Mouse (Mus musculus) heart, adult 18-20 months (tissue): ENCODE measurements around the gene Asrgl1. TPM values are rescaled to one million over a fixed set of nuclear protein-coding genes. Genes with fewer than 3 reads are reported as not detected.
"Not testable (repeated sequence)": the region's sequence is repeated elsewhere in the genome, so short reads cannot be mapped to it uniquely, and the experiment has no call there.

Experiments
- DNase-seq, 2 experiments: peaks; one replicate each; pipeline ENCODE4 v3.0.0; 2021 to 2022; ENCODE audit warnings: mixed read lengths in 1 of 2
- long read RNA-seq, 2 experiments: library from polyadenylated mRNA; stranded (forward); transcript quantifications; one replicate each; pipeline ENCODE4 v2.0.0; 2021
- total RNA-seq, 2 experiments: library from RNA; stranded (reverse); gene quantifications; 2 replicates each; pipeline ENCODE4 v1.2.3; 2021

Gene Asrgl1
- 10 to 100 TPM; 33.8 to 36.0 TPM for total RNA-seq
- long read RNA-seq, experiment 1, full-length matches to known transcripts = 52 of 119 reads
- long read RNA-seq, experiment 1, partial matches to known transcripts = 58 of 119 reads
- long read RNA-seq, experiment 1, other reads (novel, unspliced or antisense) = 9 of 119 reads
- long read RNA-seq, experiment 2, full-length matches to known transcripts = 28 of 79 reads
- long read RNA-seq, experiment 2, partial matches to known transcripts = 50 of 79 reads
- long read RNA-seq, experiment 2, other reads (novel, unspliced or antisense) = 1 of 79 reads

DNA sequence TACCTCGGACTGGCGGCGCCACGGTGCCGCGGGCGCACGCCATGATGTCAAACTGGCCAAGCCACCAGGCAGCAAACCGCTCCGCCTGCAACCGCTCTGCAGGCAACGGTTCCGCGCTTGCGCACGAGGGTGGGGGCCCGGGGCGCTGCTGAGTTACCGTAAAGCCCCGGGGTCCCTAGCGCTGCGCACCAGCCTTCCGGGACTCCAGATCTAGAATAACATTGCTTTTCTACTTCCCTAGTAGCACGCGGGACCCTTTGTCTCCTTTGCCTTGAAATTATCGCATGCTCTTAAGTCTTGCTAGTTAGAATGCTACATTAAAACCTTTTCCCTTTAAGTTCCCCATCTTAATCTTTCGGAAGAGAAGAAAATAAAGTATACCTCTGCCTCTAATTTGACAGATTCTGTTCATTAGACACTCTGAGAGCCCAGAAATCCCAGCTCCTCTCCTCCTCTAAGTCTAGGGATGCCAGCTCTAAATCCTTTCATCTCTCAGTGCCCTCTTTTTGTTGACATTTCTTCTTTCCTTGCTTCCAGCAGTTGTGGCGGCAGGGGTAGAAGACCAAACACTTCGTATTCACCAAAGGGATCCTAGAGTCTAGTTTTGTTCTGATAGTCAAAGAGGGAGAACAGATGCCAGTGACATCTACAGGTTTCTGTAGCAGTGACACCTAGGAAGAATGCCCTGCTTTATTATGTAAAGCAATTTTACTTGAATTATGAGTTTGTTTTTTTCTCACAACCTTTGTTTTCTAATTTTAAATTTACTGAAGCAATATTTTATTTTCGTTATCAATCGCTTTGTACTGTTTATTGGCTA is at the start of gene Asrgl1:
Gene Asrgl1 (minus strand): TSS at position 125 of the 820 bp plus-strand sequence.
- DNase-seq = peak; percentile 91 to 93

DNA sequence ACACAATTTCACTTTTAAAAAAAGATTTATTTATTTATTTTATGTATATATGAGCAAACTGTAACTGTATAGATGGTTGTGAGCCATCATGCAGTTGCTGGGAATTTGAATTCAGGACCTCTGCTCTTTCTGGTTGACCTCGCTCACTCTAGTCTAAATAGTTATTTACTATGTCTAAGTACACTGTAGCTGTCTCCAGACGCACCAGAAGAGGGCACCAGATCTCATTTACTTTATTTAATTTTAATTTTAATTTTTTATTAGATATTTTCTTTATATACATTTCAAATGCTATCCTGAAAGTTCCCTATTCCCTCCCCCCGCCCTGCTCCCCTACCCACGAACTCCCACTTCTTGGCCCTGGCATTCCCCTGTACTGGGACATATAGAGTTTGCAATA is 10.8 kb upstream of the Asrgl1 start:
- no peak for DNase-seq

DNA sequence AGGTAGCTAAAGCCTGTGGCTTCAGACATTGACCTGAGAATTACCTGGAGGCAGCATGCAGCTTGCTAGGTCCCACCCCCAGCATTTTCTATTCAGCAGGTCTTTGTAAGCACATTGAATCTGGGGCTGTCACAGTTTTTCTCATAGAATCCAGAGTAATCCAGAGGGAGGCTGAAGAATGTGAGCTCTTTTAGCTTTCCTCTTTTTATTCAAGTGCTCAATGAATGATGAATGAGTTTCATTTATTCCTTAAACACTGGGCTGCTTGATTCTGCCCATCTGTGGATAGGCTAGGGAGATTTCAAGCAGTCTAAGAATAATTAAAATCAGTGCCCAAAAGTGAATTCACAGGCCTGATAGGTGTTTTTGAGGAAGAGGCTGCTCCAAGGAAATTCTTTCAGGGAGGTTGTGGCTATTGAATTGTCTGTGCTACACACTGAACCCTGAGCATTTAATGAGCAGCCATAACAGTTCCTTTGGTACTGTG is 8.2 kb upstream of the Asrgl1 start:
- no peak for DNase-seq

DNA sequence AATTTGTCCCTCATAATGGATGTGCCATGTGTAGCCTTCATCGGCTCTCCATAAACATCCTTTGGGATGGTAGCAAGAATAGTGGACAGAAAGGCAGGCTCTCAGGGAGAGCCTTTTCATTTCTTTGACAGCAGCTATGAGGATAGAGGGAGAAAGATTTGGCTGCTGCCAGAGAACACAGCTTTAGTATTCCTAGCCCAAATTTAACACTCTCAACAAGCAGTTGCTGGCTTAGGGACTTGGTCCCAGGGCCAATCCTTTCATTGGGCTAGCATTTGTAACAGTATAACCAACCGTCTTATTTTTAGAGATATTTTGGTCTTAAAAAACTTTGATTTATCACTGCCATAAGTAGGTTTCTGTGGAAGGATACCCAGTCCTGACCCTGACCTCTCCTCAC is 7.8 kb upstream of the Asrgl1 start:
- DNase-seq = no peak

DNA sequence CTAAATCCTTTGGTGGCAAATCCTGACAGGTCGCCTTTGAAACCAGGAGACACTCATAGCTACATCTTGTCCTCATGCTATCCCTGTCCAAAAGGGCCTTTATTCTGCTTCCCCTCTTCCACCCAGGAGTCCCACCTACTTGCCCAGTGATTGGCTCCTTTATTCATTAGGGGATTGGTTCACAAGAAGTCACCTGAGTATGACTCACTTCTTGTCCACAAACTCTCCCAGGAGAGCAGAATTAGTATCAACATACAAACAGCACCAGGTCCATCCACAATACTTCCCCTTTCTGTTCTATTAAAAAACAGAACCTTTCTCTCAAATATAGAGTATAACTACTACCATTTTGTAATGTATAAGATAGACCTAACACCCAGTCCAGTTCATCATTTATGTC is 4.9 kb upstream of the Asrgl1 start:
- DNase-seq = not testable (repeated sequence)

DNA sequence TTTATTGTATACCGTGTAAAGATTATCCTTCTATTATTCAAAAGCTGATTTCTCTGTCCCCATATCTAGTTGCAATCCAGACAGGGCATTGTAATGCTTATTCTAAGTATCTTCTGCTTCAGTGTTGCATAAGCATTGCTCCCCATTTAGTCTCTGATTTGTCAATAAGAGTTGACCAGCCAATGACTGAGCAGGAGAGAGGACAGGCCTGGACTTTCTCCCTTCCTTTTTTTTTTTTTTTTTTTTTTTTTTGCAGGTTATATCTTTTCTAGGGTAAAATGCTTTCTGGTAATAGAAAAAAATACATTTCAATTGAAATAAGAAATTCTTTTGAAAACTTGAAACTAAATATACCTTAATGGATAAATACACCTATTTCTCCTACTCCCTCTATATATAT is 1.7 kb upstream of the Asrgl1 start:
- no peak for DNase-seq

DNA sequence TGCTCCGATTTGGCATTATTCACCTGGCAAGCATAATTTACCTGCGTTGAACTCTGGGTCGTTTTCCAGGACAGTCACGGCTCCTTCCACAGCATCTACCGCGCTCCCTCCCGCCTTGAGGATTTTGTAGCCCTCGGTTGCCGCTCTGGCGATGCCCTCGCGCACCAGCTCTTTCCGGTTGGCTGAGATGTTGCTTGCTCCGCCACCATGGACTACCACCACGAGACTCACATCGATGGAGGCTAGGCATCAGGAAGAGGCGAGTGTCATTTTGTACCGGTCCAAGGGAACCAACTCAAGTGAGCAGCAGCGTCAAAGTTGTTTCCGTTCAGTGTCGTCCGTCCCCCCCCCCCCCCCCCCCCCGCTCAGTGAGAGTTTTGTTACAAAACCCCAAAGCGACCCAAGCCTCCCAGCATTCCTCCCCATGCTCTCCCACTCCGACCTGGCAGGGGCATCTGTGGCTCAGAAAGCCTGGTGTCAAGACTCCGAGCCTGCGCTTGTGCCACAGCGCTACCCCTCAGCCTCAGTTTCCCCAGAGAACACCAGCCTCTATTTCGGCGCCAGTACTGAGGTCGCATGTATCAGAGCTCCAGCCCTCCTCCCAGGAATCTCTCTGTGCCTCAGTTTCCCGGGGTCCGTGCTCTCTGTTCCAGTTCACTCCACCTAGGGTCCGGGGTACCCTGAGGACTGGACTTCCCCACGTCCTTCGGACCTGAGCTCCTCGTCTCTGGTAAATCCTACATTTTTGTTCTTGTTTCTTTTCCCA is 507 bp downstream of the Asrgl1 start:
- DNase-seq = peak in 1 of 2 experiments; percentile 51

DNA sequence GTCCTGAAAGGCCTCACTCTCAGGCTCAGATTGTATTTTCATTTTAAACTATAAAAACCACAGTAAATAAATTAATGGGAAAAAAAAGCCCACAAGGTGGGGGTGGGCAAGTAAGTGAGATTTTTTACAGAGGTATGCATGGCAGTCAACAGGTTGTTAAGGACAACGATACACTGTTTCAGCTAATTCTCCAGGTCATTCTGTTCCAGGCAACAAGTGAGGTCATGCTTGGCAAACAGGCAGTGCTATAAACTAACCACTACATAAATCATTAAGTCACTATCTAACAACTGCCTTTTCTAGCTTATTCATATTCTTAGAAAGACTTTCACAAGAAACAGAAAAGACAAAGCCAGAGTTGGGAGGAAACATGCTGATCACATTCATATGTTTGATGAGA is 5.4 kb downstream of the Asrgl1 start:
- no peak for DNase-seq

DNA sequence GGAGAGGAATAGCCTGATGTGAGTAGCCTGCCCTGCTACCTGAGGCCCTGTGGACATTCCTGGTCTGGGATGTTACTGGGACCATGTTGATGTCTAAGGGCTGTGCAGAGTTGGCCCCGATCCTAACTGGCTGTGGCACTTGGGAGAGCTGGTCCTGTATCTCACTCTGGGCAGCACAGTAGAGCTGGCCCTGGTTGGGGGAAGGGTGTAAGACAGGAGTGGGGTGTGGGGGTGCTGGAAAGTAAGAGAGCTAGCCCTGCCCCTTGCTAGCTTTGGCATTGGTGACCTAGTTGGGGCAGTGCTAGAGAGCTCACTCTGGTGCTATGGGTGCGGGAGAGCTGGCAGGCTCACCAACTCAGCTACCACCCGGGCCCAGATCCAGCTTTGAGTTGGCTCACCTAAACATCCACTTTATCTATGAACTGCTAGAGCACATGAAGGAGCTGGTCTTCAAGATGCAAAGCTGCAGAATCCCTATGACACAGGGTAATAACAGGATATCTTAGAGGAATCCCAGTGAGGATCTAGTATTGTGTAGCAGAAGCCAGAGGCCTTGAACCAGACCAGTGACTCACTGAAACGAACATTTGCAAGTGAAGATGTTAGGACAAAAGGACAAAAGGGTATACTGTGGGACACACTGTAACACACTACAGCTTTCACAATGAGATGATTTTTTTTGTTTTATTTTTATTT is 6.8 kb downstream of the Asrgl1 start:
- no peak for DNase-seq

DNA sequence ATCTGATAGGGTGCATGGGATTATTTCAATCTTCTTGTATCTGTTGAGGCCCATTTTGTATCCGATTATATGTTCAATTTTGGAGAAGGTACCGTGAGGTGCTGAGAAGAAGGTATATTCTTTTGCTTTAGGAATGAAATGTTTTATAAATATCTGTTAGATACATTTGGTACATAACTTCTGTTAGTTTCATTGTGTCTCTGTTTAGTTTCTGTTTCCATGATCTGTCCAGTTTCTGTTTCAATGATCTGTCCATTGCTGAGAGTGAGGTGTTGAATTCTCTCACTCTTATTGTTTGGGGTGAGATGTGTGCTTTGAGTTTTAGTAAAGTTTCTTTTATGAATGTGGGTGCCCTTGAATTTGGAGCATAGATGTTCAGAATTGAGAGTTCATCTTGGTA is 11.4 kb downstream of the Asrgl1 start:
- DNase-seq = not testable (repeated sequence)

DNA sequence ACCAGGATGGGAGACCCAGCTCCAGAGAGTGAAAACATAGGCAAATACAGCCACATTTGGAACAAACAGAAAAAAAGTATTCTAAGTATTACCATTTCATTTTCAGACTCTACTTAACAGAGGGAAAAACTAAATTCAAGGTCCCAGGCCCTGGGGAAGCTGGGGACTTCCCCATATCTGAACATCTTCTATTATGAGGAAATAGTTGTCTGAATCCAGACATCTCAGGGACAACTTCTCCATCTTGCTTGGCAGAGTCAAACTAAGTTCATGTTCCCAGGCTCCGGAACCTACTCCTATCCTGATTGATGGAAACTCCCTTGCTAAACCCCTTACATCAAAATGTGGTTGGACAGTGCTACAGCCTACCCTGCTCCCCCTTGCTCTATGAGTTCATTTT is 13.0 kb downstream of the Asrgl1 start:
- no peak for DNase-seq

DNA sequence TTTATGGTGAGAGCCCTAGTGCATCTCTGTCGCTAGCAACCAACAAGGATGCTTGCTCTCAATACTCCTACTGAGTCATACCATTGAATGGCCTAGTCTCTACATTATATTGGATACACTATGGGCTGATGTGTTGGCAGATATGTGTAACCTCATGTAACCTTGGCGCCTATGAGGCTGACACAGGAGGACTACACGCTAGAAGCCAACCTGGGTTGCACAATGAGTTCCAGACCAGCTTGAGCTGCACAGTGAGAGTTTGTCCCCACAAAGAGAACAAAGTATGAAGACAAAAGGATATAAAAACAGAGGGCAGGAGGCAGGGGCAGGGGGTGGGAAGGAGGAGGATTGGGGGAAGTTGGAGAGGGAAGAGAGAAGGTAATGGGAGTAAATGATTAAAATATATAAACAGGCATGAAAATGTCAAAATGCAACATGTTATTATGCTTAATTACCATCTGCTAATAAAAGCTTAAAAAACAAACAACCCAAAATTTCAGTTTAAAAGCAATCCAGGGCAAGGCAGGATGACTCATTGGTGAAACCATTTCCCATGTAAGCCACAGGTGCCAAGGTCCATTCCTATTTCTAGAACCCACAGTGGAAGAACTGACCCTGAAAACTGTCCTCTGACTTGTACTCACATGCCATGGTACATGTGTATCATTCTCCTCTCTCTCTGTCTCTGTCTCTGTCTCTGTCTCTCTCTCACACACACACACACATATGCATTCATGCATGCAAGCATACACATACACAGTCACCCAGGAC is 15.6 kb downstream of the Asrgl1 start:
- DNase-seq = no peak

DNA sequence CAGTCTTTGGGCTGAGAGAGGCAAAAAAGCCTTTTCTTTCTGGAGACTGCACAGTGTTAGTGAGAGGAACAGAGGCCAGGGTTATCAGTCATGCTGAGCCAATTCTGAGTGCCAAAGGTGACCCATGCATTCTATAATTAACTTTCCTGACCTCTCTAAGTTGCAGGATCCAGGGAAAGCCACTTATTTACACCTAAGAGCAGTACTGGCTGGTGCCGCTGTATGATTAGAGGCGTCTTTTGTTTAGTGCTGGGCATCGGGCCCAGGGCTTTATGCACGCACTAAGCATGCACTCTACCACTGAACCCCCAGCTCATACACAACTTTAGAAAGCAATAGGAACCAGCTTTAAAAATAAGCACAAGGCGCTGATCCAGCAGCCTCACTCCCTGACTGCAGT is 18.2 kb downstream of the Asrgl1 start:
- peak; percentile 29 to 50 for DNase-seq

DNA sequence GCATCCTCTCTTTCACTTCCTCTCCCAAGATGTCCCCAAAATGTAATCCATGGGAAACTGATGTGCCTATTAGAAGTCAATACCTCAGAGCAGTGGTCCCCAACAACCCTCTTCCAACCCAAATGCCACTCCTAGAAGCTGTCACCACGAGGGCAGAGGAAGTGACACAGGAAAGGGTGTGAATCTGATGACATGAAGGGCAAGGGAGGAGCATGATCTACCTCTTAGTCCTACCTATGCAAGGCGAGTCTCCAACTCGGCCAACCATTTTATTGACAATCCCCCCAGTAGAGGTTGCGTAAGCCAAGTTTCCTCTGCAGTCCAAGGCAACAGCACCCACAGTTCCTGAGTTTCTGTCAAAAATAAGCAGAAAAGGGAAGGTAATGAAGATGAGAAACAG is 19.2 kb downstream of the Asrgl1 start:
- DNase-seq = no peak

DNA sequence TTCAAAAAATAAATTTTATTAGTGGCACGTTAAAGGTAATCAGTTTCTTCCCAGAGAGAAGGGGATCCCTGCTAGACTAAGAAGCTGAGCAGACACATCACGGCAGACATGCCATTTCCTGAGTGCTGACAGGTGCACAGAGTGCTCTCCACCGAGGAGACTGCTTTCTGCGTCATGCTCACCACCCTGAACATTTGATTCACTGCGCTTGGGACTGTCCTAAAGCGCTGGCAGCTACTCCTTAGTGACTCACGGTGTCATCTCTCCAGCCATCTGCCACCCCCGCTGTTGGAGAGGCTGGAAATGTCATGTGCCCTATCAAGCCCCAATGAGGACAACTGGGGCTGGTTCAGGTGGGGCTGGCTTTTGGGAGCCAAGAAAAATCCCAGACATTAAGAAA is 23.4 kb downstream of the Asrgl1 start:
- DNase-seq = no peak

DNA sequence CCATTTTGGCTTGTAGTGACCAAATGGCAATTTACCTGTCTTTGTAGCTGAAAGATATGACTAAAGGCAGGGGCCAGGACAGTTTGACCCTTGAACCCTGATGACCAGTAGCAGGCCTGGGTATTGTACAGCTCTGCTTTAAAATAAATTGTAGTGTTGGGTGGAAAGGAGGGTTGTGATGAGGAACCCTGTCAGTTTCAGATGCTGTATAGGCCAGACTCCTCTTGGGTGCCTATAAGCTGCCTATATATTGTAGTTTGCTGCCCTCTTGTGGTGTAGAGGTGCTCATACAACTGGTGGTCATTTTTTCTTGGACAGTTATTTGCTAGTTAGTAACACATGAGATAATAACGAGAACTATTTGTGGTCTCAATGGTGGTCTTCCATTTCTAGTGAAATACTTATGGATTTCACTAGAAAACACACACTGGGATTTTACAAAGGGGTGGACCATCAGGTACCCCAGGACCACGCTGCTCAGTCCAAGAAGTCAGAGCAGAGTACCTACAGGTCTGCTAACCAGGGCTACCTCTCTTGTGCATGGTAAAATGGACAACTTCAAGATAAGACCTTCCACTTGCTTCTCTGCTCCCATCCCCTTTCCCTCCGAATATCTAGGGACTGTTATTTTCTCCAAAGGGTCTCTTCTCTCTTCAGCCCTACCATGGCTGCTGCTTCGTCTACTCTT is 25.1 kb downstream of the Asrgl1 start:
- DNase-seq = peak; percentile 71 to 77

DNA sequence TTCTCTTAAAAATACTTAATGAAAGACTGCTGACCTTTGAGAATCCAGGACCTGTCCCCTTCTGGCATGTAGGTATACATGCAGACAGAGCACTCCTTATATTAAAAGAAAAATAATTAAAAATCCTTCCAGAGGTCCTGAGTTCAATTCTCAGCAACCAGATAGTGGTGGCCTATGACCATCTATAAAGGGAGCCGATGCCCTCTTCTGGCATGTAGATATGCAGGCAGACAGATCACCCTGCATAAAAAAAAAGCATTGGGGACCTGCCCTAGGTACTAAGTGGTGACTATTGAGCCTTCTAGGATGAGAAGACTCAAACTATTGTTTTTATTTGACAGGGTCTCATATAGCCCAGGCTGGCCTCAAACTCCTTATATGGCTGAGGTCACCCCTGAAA is 26.9 kb downstream of the Asrgl1 start:
- no peak for DNase-seq

DNA sequence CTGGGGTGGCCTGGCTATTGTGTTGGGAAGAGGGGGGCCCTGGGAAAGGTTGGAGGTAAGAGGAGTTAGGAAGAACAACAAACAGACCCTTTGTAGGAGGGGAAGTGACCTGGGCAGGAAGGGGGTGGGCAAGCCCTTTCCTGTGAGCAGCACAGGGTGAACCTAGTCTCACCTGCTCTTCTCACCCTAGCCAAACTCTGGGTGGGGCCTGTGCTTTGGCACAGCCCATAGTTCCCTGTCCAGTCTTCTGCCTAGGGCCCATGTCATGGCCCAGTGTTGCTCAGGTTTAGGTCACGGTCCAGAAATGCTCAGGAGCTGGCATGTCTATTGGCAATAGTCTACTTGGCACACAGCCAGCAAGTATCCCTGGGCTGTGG is 28.1 kb downstream of the Asrgl1 start:
- DNase-seq = peak in 1 of 2 experiments; percentile 30

DNA sequence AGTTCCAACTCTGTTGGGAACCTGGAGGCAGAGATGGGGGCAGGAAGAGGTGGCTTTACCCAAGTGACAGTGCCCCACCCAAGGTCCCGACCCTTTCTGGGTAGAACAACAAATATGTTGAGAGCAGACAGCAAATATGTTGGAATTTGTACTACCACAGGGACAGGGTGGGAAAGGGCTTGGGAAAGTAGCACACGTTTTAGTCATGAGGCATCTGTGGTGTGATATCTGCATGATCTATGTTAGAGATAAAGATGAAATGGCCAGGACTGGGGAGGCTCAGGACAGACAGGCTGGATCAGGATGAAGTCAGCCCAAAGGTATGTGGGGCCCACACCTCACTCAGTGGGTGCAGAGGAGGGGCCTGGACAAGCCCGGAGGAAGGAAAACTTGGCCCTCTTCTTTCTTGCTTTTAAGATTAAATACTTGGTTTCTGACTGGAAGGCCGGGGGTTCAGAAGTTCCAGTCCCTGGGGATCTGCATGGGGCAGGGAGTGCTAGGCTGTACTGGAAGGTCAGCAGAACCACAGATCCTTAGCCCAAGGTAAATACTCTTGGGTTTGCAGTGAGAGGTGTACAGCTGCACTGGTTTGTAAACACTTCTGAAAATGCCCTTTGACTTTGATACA is 28.6 kb downstream of the Asrgl1 start:
- DNase-seq = peak; percentile 34 to 47

DNA sequence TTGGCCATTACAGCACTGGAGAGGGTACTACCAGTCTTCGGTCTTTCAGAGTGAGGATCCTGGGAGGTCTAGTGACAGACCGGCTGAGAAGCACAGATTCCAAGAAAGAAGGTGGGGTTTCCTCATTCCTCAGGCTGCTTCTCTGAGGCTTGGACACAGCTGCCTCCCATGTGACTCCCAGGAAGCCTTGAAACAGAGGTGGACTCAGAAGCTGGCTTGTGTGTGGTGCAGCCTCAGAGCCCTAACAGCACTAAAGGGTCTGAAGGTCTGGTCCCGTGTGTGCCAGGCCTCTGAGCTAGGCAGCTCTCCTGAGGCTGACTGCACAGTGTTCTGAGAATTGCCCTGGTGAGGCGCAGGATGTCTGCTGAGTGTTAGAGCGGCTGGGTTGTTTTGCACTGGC is 29.3 kb downstream of the Asrgl1 start:
- DNase-seq = peak; percentile 50 to 63
